Mouse (Mus musculus) 3T3-L1 (cell line): ENCODE measurements around the gene Cfap97d2.
"Not testable (repeated sequence)": the region's sequence is repeated elsewhere in the genome, so short reads cannot be mapped to it uniquely, and the experiment has no call there.

Source experiments
- DNase-seq: peaks from one replicate; pipeline ENCODE4 v3.0.0-alpha.2; 2015; ENCODE audit warnings: low read depth, low spot score

Gene Cfap97d2

DNA sequence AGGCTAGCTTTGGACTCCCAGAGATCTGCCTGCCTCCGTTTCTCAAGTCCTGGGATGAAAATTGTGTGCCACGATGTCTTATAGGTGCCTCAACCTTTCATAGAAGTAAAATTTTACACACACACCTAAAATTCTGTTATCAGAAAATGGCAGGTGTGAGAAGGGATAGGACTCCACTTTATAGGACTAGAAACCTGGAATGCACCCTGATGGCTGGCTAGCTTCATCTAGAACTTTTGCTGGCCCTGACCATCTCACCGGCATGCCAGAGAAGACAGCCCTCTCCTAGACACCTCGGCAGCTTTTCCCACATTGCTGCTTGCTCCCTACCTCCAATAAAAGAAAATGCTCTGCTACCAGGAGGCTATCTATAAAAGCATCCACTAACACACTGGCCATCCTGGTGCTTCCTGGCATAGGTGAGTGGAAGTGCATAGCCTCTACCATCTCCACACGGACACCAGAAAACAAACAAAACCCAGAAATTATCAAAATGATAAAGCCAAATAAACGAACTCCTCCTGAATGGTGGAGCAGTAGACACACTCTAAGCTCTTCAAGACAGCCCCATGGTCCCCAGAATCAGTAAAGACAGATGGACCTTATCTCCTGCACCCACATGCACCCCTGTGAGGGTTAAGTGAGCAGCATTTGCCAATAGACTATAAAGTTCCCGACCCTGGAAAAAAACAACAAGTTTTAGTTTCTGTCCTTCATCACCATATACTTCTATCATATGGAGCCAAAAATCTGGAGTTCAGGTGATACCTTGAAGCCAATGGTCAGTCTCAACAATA, 35.3 kb downstream of the Cfap97d2 start:
- DNase-seq: no peak

- DNase-seq: not testable (repeated sequence)
Measured at GRCm38 (mm10) chr8:13746212-13746611, 40.5 kb downstream of the Cfap97d2 start.

DNA sequence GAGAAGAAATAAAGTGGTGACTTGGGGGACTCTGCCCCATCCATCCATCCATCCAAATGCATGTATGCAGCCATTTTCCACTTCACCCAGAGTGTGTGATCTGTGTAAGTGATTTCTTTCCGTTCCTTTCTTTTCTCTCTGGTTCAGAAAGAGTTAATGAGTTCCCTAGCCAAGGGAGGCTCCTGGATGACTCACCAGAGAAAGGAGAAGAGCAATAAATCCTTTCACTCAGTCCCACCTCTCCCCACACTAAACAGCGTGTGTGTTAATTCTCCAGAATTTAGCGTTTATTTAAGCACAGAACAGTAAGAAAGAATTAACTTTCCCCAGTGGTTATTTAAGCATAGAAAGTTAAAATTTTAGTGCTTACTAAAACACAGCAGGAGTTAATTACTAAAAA, 41.9 kb downstream of the Cfap97d2 start:
- DNase-seq: peak; percentile 58

DNA sequence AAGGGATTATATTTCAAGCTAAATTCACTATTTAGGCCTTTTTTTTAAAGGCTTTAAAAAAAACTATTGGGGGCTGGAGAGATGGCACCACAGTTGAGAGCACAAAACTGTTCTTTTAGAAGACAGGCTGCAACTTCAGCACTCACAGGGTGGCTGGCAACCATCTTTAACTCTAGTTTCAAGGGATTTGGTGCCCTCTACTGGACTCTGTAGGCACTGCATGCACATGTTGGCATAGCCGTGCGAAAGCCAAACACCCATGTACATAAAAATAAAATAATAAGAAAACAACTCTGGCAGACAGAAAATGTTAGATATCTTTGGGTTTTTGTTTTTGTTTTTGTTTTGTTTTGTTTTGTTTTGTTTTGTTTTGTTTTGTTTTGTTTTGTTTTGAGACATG, 48.0 kb downstream of the Cfap97d2 start:
- peak; percentile 89 for DNase-seq

GRCm38 (mm10) chr8:13756480-13756879, 50.8 kb downstream of the Cfap97d2 start:
- no peak for DNase-seq

GRCm38 (mm10) chr8:13756982-13757804, 51.5 kb downstream of the Cfap97d2 start, which contains the start of gene Cdc16:
Cdc16 (plus strand) TSS chr8:13757676.
- peak; percentile 87 for DNase-seq

GRCm38 (mm10) chr8:13757805-13758727, 52.4 kb downstream of the Cfap97d2 start:
- peak; percentile 90 for DNase-seq

GRCm38 (mm10) chr8:13769206-13769605, 63.5 kb downstream of the Cfap97d2 start:
- no peak for DNase-seq

DNA sequence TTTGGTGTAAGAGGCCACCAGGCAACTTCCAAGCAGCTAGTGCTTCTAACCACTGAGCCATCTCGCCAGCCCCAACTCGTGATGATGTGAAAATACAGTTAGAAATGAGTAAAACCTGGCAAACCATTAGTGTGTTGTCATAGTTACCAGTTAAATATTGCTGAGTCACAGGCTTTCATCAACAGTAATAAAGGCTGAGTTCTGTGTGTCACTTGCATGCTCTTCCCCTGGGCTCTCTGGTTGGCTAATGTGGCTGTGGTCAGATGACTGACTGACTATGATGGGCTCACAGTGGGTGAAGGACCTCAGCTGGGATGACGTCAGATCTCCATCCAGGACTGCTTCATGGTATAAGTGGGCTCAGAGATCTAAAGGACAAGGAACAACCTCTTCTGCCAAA, 74.8 kb downstream of the Cfap97d2 start:
- DNase-seq: peak; percentile 39

DNA sequence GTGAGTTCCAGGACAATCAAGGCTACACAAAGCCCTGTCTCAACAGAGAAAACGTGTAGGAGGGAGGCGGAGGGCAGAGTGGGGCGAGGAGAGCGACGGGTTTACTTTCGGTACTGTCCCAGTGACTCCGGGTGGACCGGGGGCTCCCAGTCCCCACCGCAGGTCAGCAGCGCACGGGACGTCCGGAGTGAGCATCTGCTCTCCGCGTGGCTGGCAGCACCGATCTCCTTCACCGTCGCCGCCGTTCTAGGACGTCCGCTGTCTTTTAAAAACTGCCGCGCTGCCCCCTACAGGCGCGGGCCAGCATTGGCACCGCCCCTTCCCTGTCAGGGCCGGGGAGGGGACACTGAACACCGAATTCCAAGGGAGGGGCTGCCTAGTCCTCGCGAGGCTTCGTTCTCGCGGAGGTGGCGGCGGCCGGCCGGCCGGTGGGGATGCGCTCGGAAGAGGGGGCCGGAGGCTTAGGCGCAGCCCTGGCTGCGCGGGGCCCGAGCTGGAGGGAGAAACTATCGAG, 79.6 kb downstream of the Cfap97d2 start, which contains the start of gene Upf3a:
TSS of gene Upf3a (plus strand) at position 366 of the 514 bp plus-strand sequence.
- DNase-seq: peak; percentile 95

GRCm38 (mm10) chr8:13785764-13786299, 80.1 kb downstream of the Cfap97d2 start:
- DNase-seq: peak; percentile 96

DNA sequence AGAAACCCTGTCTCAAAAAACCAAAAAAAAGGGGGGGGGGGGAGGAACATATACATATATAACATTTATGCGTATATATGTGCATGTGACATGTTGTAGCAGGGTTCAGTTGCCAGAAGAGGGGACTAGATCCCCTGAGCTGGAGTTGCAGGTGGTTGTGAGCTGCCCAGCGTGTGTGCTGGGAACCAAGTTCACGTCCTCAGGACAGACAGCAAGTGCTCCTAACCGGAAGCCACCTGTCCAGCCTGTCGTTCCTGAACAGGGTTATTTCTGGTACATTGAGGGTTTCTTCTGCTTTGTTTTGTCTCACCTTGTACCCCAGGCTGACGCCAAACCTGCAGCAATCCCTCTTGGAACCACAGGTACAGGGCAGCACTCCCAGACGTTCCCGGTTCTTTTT, 83.9 kb downstream of the Cfap97d2 start:
- no peak for DNase-seq
